Mouse (Mus musculus): ENCODE results near the gene Prim1. TPM values are rescaled to one million over a fixed set of nuclear protein-coding genes. Genes with fewer than 3 reads are reported as not detected.
"Not testable (repeated sequence)": the region's sequence is repeated elsewhere in the genome, so short reads cannot be mapped to it uniquely, and the experiment has no call there.

The Prim1 gene
- total RNA-seq, 2 experiments from 2014 or later, result 6.2 to 6.9 TPM

DNA sequence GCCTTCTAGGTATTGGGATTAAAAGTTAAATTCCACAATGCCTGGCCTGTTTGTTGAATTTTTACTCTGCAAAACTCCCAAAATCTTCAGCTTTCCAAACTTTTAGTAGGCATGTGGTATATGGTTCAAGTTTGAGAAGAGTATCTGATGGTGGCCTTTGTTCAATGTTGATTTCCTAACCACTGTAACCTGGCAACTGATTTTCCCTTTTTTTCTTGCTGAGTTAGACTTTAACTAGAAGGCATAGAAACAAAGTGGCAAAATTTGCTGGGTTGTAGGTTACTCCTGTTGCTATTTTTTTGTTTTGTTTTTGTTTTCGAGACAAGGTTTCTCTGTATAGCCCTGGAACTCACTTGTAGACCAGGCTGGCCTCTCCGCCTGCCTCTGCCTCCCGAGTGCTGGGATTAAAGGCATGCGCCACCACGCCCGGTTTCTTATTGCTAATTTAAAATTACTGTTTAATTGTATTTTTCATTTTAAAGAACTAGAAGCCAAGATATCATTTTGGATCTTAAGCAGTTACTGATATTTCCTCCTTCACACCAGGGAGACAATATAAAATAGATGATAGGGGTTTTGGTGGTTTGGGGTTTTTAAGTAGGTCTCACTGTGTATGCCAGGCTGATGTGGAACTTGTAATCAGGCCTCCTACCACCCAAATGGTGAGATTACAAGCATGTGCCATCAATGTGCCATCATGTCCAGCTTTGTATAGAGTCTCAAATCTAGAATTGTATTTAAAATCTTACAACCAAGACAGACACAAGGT is 47.4 kb downstream of the Prim1 start:
- DNase-seq (ENCODE audit: low spot score in 2 of 2), result no peak
- intact Hi-C loops (cut with DNase I), result no loop called here

DNA sequence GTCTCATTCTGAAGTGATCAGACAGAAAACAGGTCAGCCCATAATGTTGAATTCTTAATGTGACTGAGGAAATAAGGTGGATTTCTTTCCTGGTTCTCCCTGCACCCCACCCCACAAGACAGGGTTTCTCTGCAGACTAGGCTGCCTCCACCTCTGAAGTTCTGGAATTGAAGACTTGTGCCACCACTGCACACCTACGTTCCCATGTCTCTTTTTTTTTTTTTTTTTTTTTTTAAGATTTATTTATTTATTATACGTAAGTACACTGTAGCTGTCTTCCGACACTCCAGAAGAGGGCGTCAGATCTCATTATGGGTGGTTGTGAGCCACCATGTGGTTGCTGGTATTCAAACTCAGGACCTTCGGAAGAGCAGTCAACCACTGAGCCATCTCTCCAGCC is 51.1 kb downstream of the Prim1 start:
- DNase-seq (ENCODE audit: low spot score in 2 of 2), result no peak
- intact Hi-C loops (cut with DNase I), result no loop called here

DNA sequence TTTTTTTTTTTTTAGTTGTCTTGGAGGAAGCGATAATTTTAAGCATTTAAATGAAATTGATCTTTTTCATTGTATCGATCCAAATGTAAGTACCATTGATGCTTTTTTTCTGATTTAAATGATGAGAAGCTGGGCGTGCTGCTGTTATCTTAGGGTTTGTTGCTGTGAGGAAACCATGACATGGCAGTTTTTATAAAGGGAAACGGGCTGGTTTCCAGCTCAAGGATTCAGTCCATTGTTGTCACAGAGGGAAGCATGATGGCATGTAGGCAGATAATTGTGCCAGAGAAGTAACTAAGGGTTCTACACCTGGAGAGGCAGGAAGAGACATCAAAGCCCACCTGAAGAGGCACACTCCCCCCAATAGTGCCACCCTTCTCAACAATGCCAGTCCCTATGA is 54.2 kb downstream of the Prim1 start:
- intact Hi-C loops (cut with DNase I), result no loop called here
- no peak for DNase-seq (ENCODE audit: low spot score in 2 of 2)

DNA sequence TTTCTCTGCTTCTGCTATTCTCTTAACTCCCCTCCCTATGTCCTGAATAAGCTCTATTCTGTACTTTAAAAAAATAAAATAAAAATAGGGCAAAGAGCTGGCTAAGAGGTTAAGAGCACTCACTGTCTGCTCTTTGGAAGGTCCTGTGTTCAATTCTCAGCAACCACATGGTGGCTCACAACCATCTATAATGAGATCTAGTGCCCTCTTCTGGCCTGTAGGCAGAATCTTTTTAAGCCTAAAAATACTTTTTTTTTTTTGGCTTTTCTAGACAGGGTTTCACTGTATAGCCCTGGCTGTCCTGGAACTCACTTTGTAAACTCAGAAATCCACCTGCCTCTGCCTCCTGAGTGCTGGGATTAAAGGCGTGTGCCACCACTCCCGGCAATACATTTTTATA is 55.5 kb downstream of the Prim1 start:
- intact Hi-C loops (cut with DNase I), result not testable (repeated sequence)

DNA sequence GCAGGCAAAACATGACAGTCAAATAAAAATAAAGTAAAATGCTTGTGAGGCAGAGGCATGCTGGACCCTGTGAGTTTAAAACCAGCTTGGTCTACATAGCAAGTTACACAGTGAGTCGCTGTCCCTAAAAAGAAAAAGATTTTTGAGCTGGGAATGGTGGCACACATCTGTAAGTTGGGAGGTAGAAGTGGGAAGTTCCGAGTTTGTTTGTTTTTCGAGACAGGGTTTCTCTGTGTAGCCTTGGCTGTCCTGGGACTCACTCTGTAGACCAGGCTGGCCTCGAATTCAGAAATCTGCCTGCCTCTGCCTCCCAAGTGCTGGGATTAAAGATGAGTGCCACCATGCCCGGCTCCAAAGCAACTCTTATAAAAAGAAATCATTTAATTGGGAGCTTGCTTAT is 63.3 kb downstream of the Prim1 start:
- intact Hi-C loops (cut with DNase I), result not testable (repeated sequence)

More for the DNA sequence above, 55.5 kb downstream of the Prim1 start:
- DNase-seq (ENCODE audit: low spot score in 2 of 2), result not testable (repeated sequence)

More for the DNA sequence above, 63.3 kb downstream of the Prim1 start:
- DNase-seq (ENCODE audit: low spot score in 2 of 2), result not testable (repeated sequence)

Other genes starting within 250 kb of the Prim1 start
- under 1 TPM; 0.53 to 0.55 TPM for gene Rdh9, start 238.8 kb upstream of the Prim1 start, total RNA-seq (2021)
- under 1 TPM; 0.11 to 0.14 TPM for gene Rdh16, start 214.0 kb upstream of the Prim1 start, total RNA-seq (2021)
- gene Rdh19, start 165.2 kb upstream of the Prim1 start, total RNA-seq (2021), result not detected
- gene Rdh16f2, start 148.7 kb upstream of the Prim1 start, total RNA-seq (2021), result not detected
- gene Rdh7, start 126.4 kb upstream of the Prim1 start, total RNA-seq (2021), result not detected
- gene Sdr9c7, start 116.7 kb upstream of the Prim1 start, total RNA-seq (2021), result not detected
- gene Hsd17b6, start 7.6 kb upstream of the Prim1 start, total RNA-seq (2021), result not detected
- gene Naca, start 20.4 kb downstream of the Prim1 start, total RNA-seq (2021), result 100 to 1,000 TPM; 308 to 327 TPM
- 100 to 1,000 TPM; 127 to 132 TPM for gene Ptges3, start 43.8 kb downstream of the Prim1 start, total RNA-seq (2021)
- 1,000 to 10,000 TPM; 1,709 to 1,721 TPM for gene Atp5b, start 68.1 kb downstream of the Prim1 start, total RNA-seq (2021)
- 10 to 100 TPM; 34.3 to 38.4 TPM for gene Baz2a, start 76.4 kb downstream of the Prim1 start, total RNA-seq (2021)
- gene Rbms2, start 165.1 kb downstream of the Prim1 start, total RNA-seq (2021), result 10 to 100 TPM; 11.3 to 13.5 TPM
- 10 to 100 TPM; 29.4 to 32.9 TPM for gene Gls2, start 179.3 kb downstream of the Prim1 start, total RNA-seq (2021)
- gene Spryd4, start 196.6 kb downstream of the Prim1 start, total RNA-seq (2021), result 10 to 100 TPM; 10.1 to 10.7 TPM
- not detected for gene Mip, start 210.7 kb downstream of the Prim1 start, total RNA-seq (2021)
- 1 to 10 TPM; 6.8 to 8.3 TPM for gene Timeless, start 216.9 kb downstream of the Prim1 start, total RNA-seq (2021)
- gene Apon, start 238.9 kb downstream of the Prim1 start, total RNA-seq (2021), result not detected

Measured in left cerebral cortex, postnatal 25 days (tissue).